Mouse (Mus musculus): ENCODE data around the gene Hoxa6.

GRCm38 (mm10) chr6:52173648-52174047 lies 34.9 kb downstream of the Hoxa6 start:
- TF ChIP-seq POLR2A (IDR thresholded peaks at IDR 0.05; ENCODE audit: borderline replicate concordance, extremely low read depth, low read depth, low read length) (no peak), CTCF (IDR thresholded peaks at IDR 0.05; ENCODE audit: insufficient read depth, low read length) (no peak)

Data from lung, adult 2 months (tissue).